Mouse (Mus musculus): ENCODE measurements around the gene Ralb. TPM values are rescaled to one million over a fixed set of nuclear protein-coding genes. Genes with fewer than 3 reads are reported as not detected.

Gene Ralb
- total RNA-seq, 2 experiments from 2014 or later, result 6.7 to 7.8 TPM

DNA sequence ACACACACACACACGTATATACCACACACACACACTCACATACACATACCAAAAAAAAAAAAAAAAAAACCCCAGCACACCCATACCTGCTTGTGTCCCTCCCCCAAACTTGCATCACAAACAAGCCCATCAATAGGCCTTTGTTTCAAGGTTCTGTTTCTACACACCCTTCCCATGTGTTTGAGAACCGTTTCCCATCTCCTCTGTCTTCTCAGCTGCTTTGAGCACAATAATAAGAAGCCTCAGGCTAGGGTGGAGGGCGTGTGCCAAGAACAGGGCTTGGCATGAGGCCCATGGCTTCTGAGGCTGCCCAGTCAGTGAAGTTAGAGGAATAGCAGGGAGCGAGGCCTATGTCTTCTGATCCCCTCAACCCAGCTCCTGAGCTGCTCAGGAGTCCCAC, 50.9 kb downstream of the Ralb start:
- DNase-seq, result peak; percentile 70
- no peak overlapping the region for H3K4me3 ChIP-seq
- no peak overlapping the region for H3K27ac ChIP-seq
- intact Hi-C loops (cut with DNase I), result loop anchor here (10.0 kb wide), 2 partner anchors 359 to 561 kb away; no protein-coding TSS in a partner anchor
- no peak for TF ChIP-seq CTCF (IDR thresholded peaks at IDR 0.05)

DNA sequence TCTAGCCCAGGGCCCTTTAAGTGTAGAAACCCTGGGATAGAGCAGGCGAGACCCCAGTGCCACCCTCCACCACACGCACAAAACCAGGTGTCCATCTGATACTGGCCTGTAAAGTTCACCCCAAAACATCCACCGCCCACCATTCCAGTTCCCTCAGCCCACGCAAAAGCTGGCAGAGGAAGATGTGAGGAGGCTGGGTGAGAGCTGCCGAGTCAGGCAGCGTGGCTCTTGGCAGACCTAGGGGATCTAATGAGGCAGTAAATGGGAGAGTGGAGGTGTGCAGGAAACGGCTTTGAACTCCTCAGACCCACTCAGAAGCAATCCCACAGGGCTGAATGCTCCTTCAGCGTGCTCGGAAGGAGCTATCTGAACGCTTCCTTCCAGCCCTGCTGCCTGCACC, 53.2 kb downstream of the Ralb start:
- H3K4me3 ChIP-seq, result no peak overlapping the region
- no peak for TF ChIP-seq CTCF (IDR thresholded peaks at IDR 0.05)
- no peak overlapping the region for H3K27ac ChIP-seq
- DNase-seq, result no peak
- intact Hi-C loops (cut with DNase I), result loop anchor here (10.0 kb wide), 2 partner anchors 357 to 563 kb away; no protein-coding TSS in a partner anchor

DNA sequence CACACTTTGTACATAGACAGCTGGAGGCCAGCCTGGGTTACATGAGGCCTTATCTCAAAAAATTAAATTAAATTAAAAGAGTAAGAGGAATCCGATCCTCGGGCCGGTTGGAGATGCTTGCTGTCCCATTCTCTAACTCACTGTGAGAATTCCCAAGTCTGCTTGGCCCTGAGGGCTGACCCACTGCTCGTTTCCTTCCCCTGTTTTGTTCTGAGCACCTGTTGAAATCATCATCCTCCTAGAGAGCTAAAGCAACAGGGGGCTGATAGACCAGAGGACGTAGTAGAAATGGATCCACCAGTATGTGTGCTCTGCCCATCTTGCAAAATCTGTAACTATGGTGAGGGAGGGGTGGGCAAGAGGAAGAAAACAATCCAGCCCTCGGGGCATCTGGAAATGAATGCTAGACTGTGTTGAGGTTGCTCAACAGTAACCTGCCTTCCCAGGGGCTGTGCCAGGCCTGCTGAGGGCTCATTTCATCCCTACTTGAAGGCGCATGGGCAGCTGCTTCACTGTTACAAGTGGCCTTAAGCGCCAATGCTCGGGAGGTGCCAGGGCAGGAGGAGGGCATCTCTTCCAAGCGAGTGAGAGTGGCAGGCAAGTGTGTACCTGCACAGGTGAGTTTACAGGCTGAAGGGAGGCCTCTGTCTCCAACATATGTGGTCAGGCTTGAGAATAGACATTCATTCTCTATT, 53.8 kb downstream of the Ralb start:
- no peak overlapping the region for H3K27ac ChIP-seq
- no peak overlapping the region for H3K4me3 ChIP-seq
- intact Hi-C loops (cut with DNase I), result loop anchor here (10.0 kb wide), 2 partner anchors 356 to 564 kb away; no protein-coding TSS in a partner anchor
- DNase-seq, result no peak
- TF ChIP-seq CTCF (IDR thresholded peaks at IDR 0.05), result no peak

DNA sequence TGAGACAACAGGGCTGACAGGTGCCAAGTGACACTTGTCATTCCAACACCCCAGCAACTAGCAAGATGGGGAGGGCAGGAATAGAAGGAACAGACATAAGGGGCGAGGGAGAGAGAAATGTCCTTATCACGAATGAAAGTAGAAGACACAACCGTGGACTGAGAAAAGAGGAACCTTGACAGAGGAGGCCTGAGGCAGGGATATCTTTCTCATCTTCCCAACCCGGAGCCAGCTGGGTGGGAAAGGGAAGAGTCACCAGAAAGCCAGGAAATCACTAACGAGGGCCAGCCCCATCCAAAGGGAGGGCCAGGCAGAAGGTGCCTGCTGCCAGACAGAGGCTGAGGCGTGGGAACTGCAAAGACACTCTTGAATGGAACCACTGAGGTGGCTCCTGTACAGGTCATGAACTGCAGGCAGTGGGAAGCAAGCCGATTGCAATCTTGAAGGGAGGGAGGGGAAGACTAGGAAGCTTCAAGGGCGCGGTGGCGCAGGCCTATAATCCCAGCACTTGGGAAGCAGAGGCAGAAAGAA, 57.8 kb downstream of the Ralb start:
- no peak for DNase-seq
- intact Hi-C loops (cut with DNase I), result no loop called here
- Histone ChIP-seq H3K4me3 (no peak overlapping the region), H3K27ac (no peak overlapping the region)
- TF ChIP-seq CTCF (IDR thresholded peaks at IDR 0.05), result no peak

DNA sequence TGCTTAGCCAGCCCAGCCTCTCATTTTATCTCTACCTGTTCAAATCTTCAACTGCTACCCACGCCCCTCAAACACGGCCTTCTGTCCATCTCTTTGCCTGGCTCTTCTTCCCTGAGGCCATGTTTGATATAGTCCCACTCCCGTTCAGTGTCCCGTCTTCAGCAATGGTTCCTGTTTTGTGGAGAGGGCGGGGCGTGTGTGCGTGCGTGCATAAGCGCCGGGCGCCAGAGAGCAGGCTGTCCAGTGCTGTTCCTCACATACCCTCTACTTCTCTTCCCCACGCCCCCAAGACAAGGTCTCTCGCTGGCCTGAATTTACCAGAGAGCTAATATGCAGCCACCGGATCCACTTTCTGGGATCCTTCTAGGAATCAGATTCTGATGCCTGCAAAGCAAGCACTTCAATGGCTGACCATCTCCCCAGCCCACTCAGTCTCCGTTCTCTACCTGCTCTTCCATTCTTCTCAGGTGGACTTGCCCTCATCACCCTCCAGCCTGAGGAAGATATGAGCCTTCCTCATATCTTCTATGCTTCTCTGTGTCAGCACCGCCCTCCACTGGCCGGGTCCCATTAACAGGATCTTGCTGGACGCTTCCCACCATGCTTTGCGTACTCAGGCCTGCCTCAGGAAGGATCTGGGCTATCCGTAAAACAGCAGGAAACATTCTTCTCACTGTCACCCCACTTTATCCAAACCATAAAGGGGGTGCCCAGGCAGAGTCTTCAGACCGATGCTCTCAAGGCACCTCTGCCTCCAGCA, 60.8 kb downstream of the Ralb start:
- DNase-seq, result no peak
- Histone ChIP-seq H3K27ac (no peak overlapping the region), H3K4me3 (no peak overlapping the region)
- intact Hi-C loops (cut with DNase I), result no loop called here
- no peak; the same call in 1 of the 2 replicates for TF ChIP-seq CTCF (IDR thresholded peaks at IDR 0.05)

DNA sequence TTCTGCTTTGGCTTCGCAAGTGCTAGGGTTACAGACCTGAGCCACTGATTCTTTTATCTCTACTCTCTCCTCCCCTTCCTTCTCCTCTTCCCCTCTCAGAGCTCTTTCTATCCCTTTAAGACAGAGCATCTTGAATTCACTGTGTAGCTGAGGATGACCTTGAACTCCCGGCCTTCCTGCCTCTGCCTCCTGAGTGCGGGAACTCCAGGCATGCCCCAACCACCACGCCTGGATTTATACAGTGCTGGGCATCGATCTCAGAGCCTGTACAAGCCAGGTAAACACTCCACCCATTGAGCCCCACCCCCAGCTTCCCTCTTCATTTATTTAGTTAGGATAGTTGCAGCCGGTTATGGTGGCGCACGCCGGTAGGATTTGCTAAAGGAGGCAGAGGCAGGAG, 61.7 kb downstream of the Ralb start:
- no peak for DNase-seq
- Histone ChIP-seq H3K4me3 (no peak overlapping the region), H3K27ac (no peak overlapping the region)
- no peak for TF ChIP-seq CTCF (IDR thresholded peaks at IDR 0.05)
- intact Hi-C loops (cut with DNase I), result no loop called here

DNA sequence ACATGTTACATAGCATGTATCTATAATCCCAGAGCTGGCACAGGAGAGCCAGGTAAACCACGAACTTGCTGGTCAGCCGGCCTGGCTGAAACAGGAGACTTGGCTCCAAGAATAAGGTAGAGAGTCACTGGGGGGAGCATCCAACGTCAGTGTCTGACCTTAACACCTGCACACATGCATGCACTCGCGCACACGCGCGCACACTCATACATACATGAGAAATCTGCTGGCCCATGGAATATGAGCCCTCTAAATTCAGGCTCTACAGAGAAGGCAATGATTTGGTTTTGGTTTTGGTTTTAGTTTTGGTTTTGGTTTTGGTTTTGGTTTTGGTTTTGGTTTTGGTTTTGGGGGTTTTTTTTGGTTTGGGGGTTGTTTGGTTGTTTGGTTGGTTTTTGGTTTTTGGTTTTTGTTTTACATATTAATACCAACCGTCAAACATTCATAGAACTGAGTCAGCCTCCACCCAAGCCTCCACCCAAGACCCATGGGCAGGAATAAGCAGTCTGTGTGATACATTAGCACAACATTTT, 66.4 kb downstream of the Ralb start:
- intact Hi-C loops (cut with DNase I), result no loop called here
- no peak for DNase-seq
- Histone ChIP-seq H3K27ac (no peak overlapping the region), H3K4me3 (no peak overlapping the region)
- TF ChIP-seq CTCF (IDR thresholded peaks at IDR 0.05), result no peak

DNA sequence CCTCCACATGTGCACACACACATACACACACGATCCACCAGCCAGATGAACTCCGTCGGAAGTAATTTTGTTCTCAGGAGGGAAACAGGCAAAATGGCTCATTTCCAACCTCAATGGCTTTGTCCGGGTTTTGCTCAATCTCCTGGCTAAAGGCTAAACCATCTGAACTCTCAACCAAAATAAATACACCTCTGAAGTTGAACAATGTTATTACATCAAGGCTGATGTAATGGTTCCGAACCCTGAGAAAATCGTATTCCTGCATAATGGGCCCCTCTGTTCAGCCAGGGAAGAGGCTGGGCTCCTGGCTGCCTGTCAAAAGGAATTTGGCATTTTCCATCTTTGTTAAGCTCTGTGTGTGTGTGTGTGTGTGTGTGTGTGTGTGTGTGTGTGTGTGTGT, 67.2 kb downstream of the Ralb start:
- TF ChIP-seq CTCF (IDR thresholded peaks at IDR 0.05), result no peak
- intact Hi-C loops (cut with DNase I), result no loop called here
- H3K27ac ChIP-seq, result no peak overlapping the region
- no peak for DNase-seq
- H3K4me3 ChIP-seq, result no peak overlapping the region

DNA sequence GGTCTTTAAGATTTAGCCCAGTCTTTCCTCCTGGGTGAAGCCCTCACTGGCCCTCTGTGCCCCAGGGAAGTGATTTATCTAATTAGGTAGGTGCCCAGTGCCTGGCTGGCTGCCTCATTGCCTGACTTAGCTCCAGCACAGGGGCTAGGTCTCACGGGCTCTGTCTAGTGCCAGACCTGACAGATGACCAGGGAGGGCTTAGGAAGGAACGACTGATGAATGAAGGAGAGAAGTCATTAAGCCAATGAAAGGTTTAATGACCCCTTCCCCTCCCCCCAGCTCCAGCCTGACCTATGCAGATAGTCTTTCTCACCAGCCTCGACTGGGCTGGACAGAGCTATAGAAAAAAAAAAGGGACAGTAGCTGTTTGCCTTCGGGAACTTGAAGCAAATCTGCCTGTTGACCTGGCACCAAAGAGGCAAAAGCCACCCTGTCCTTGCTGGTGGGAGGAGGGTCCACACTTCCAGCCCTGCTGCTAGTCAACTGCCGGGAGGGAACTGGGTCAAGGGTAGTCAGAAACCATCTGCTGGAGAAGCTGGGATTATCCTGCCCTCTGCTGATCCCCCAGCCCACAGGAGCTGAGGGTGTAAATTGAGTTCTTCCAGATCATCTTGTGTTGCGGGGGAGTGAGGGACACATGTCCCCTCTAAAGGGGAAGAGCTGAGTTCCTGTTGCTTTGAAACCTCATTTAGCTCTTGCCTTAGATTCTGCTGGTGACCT, 80.3 kb downstream of the Ralb start:
- Histone ChIP-seq H3K4me3 (no peak overlapping the region), H3K27ac (no peak overlapping the region)
- no peak for TF ChIP-seq CTCF (IDR thresholded peaks at IDR 0.05)
- intact Hi-C loops (cut with DNase I), result loop anchor here (5.0 kb wide), 2 partner anchors 33 to 332 kb away; no protein-coding TSS in a partner anchor
- DNase-seq, result no peak

DNA sequence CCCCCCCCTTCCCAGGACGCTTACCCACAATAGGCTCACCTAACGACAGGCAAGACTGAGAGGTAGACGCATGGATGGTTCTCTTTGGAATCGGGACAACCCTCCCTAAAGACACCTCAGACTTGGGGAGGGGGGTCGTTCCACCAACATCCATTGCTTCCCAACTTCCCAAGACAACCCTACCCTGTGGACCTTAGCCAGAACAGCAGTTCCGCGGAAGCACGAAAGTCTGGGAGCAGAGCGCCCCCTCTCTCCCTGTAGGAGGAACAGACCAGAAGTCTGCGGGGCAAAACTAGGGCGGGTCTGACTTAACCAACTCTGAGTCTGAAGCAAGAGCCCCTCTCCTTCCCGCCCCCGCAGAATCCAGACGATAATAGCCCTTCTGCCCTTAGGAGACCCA, 81.1 kb downstream of the Ralb start:
- Histone ChIP-seq H3K27ac (no peak overlapping the region), H3K4me3 (peak overlapping the region; percentile 11; the same call in 1 of the 2 replicates)
- peak; percentile 69 for TF ChIP-seq CTCF (IDR thresholded peaks at IDR 0.05)
- peak; percentile 51 for DNase-seq
- intact Hi-C loops (cut with DNase I), result loop anchor here (2.0 to 5.0 kb wide), 3 partner anchors 34 to 331 kb away; no protein-coding TSS in a partner anchor

DNA sequence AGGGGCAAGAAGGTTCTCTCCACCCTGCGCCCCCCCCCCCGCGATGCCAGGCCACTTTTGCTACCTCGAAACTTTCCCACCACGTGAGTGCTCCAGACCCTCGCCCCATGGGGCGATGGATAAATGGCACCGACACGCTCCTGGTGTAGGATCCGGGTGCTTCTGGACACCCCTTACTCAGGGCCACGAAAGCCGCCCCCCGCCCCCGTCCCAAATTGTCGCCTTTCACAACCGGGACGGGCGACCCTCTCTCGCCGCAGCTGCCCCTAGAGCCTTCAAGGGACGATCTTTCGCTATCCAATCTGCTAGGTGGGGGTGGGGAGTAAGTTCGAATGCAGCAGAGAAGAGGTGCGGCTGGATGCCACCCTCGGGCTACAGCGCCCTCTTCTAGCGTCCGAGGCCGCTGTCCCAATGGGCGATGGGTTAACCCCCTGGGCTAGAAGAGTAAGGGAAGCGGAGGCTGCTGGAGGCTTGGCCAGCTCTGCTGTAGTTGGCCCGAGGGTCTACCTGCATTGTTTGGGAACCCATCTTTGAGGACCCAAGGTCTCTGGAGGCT, 82.1 kb downstream of the Ralb start:
- Histone ChIP-seq H3K27ac (no peak overlapping the region), H3K4me3 (peak overlapping the region; percentile 91)
- no peak for DNase-seq
- intact Hi-C loops (cut with DNase I), result loop anchor here (2.0 to 5.0 kb wide), 3 partner anchors 35 to 330 kb away; no protein-coding TSS in a partner anchor
- no peak; the same call in 1 of the 2 replicates for TF ChIP-seq CTCF (IDR thresholded peaks at IDR 0.05)

Measured in gastrocnemius, adult 2 months (tissue).